Mouse (Mus musculus) right cerebral cortex, postnatal 36 days (tissue): ENCODE data around the gene Tex22.

Experiments used
- DNase-seq, 2 experiments: peaks; one replicate each; pipeline ENCODE4 v3.0.0; 2022; ENCODE audit warnings: low spot score in 2 of 2, mixed read lengths in 1 of 2

The Tex22 gene

DNA sequence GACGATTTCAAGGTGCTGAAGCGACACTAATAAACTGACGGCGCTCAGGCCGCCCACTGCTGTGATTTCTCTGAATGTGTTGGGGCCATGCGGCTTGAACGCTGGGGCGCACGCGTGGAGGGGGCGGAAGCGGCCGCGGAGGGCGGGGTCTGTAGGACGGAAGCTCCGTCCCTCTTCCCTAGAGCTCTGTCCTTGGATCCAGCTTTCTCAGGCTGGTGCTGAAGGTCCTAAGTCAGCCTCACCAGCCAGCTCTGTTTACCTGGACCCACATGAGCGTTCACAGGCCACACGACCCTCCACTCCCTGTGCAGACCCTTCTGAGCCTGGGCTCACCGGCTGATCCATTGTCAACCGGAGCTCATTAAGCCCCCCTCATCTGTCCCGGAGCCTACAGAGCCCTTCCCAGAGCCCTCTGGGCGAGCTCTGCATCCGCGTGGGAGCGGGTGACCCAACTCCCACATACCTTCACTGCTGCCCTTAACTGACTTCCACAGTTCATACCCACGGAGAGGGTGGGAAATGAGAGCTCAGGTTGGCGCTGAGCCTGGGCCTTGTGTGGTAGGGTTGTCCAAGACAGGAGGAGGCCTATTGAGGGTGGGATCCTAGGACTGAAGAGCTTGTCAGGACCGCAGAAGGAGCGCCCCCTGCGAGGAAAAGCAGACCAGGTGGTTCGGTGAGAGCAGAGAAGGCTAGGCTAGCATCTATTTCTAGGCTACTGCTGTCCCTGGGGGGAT is at the start of gene Tex22:
TSS of gene Tex22 (plus strand) at position 174 of the 734 bp plus-strand sequence.
- DNase-seq: peak; percentile 85 to 86

DNA sequence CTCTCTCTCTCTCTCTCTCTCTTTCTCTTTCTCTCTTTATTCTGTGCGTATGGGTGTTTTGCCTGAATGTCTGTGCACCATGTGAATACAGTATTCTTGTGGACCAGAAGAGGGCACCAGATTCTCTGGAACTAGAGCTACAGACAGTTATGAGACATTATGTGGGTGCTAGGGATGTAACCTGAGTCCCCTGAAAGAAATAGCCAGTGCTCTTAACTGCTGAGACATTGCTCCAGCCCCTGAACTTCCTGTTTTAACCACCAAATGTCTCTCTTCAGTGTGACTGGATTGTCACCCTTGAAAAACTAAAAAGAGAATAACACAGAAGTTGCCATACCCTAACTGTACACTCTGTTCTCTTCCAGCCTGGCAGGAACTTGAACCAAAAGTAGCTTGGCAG is 47.7 kb upstream of the Tex22 start:
- no peak for DNase-seq

DNA sequence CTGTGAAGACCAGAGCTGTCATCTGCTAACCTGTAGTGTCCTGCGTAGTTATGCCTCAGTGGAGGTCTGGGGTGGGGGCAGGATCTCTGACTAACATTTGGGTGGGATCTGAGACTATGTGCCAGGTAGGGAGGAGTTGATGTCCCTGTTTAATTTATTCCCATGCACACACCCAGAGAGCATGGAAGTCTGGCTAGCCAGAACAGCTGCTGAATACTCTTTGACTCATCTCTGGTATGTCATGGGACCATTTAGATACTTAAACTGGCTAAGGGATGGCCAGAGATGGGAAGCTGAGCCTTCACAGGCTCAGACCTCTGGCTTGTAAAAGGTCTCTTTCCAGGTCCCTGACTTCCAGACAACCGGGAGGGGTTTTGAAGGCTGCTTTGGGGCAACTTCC is 46.8 kb upstream of the Tex22 start:
- DNase-seq: no peak

DNA sequence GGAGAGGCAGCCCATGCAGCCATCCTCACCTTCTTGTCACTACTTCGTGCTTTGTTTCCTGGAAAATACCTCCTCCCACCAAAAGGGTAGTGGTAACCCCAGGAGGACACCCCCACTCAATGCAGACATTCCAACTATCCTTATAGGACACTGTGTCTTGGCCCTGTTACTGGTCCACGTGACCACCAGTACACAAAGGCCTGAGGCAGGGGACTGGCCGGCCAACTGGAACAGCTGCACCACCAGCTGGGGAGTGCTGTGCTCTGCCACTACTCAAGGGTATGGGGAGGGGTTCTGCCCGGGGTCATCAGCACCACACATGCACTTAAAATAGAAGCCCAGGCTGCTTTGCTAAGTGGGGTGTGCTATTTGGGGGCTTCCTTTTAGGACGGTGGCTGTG is 46.2 kb upstream of the Tex22 start:
- no peak for DNase-seq

DNA sequence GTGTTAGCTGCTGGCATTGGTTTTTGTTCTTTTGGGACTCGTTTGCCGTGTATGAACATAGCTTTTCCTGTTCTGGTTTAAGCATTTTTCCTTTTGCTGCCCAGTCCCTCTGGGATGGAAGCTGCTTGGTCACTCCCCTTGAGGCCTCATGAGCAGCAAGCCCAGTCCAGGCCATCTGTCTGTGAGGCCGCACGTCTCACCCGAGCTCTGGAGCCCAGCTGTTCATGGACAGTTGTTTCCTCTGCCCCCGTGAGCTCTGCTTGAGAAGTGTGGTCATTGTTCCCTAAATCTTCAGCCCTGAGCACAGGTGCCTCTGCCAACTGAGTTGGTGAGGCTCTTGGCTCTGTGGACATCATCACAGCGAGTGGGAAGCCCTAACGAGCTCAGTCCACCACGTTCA is 45.4 kb upstream of the Tex22 start:
- DNase-seq: no peak

DNA sequence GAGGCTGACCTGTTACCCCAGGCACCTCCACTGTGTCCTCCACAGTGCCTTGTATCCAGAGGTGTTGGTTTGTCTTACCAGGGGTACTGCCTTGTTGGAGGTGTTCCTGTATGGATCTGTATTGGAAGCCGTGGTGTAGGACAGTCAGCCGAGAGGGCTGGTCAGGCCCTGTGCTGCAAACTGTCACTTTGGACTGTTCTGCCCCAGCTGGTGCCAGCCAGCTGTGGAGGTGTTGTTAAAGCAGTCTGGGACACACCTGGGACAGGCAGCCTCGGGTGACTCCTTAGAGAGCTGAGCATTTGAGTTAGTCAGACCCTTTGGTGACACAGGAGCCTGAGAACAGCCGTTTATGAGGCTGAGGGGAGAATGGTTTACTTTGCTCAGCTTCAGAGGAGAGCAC is 44.3 kb upstream of the Tex22 start:
- DNase-seq: no peak

DNA sequence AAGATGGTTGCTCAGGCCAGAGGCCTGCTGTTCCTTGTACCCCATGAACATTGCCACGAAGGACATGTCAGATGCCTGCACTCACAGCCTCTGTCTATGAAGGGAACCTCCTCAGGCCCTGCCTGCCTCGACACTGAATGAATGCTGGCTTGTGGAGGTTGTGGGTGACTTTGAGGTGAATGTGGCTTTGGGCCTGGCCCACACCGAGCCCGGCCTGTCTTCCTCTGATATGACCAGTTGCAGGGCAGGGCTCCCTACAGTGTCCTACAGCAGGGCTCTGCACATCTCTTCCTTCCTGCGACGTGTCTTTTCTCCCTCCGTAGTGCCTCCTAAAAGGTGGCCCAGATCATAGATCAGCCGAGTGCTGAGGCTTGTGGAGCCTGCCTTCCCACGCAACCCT is 43.3 kb upstream of the Tex22 start:
- no peak for DNase-seq

DNA sequence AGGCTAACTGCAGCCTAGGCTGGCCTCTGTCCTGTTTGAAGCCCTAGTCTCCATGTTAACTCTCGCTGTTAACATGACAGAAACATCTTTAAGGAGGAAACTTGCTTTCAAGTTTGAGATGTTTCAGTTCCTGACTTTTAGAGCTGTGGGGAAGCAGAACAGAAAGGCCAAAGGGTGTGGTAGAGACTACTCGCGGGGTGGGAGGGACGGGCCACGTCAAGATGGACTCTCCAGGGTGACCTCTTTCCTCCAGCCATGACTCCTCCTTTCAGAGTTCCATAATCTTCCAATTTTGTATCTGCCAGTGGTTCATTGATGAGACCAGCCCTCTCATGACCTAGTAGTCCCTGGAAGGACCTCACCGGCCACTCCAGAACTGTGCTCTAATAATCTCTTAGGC is 42.9 kb upstream of the Tex22 start:
- DNase-seq: no peak

DNA sequence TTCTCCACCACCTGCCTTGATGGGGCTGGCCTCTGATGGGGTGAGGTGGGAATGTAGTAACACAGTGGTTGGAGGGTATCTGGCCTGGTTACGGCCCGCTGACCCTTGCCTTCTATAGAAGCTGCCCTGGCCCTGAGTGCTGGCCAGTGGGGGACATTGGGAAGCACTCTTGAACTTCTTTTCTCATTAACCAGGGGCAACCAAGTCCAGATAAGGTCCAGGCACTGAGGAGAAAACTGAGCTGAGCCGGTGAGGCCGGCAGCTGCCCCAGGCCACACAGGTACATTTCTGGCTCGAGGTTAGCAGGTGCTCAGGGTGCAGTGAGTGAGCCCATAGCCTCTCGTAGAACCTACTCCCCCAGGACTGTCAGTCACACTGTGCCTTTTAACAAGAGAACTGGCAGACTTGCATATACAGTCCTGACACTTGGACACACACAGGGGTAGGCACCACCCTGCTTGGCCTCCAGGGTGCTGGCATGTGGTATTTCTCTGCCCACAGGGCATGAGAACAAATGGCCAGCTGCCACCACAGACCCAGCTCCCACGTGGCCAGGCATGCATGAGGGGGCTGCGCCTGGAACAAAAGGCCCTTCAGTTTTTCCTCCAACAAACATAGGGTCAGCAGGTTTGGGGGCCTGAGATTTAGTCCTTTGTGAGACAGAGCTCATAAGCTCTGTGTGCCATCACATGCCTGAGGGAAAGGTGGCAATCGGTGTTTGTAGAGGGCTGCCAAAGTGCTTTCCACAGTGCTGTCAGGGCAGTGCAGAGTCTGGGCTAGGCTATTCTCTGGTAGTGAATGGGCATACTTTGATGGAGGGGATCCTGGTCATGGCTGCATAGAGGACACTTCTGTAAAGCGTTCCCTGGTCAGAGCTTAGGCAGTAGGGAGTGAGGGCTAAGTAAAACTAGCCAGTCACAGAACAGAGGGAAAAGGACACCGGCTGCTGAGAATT is 41.7 kb upstream of the Tex22 start:
- no peak for DNase-seq

DNA sequence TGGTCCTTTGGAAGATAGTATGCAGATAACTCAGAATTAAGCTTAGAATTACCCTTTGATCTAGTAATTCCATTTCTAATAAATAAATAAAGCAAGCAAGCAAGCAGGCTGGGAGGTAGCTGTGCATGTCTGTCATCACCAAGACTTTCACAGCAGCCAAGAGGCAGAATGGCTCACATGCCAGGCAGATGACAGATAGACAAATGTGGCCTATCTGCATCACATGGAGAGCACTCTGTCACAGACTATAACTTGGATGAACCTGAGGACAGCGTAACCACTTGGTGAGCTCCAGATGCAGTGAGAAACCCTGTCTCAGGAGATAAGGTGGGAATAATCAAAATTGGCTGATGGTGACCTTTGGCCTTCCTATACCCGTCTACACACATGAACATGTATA is 39.2 kb upstream of the Tex22 start:
- DNase-seq: no peak

DNA sequence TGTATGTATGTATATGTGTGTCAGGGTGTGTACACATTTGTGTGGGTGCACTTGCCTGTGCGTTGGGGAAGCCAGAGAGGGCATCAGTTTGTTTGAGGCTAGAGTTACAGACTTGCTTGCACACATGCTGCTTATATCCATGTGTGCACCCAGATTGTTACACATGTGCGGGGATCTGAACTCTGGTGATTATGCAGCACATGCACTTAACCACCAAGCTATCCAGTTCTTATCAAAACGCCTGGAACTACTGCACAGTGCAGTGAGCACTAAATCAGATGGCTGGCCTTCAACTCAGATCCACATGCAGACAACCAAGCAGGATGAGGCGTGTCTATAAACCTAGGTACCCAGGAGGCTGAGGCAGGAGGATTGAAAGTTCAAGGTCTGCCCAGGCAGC is 37.3 kb upstream of the Tex22 start:
- no peak for DNase-seq

DNA sequence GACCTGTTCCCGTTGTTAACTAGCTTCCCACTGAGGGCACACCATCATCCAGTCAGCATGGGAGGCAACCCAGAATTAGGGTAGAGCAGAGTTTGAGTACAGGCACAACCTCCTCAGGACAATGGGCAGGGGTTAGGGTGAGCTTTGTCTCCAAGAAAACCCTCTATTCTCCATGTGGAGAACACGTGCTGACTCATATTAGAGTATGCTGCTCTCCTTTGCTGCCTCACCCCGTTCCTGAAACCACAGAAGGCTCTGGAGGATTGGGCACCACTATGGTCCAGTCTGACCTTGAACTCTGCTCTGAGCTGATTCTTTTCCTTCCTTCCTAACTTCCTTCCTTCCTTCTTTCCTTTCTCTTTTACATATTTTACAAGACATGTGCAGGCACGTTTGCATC is 35.9 kb upstream of the Tex22 start:
- no peak for DNase-seq

DNA sequence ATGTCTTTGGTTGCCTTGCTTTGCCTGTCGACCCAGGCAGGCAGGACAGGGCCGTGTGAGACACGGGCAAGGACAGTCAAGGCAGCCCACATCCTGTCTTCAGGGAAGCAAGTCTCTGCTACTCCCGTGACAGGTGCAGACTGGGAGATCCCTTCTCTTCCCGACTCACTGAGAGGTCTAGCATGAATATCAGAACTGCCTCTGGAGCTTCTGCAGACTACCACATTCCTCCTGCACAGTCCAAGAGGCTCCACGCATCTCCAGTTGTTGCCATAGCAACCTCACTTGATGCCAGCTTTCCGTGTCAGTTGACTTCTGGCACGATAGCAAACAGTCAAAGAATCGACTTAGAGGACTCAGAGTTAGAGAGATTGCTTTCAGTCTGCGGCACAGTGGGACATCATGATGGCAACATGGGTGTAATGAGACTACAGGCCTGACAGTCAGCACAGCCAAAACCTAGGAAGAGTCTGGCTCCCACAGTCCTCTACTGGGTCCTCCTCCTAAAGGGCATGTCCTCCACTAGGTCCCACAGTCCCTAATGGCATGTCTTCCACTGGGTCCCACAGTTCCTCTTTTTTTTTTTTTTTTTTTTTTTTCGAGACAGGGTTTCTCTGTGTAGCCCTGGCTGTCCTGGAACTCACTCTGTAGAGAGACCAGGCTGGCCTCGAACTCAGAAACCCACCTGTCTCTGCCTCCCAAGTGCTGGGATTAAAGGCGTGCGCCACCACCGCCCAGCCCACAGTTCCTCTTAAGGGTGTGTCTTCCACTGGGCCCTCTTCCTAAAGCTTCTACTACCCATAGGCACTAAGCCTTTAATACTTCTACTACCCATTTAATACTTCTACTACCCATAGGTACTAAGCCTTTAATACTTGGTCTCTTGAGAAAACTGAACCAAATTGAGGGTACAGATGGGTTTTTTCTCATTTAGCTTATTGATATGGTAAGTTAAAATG is 32.5 kb upstream of the Tex22 start:
- peak; percentile 46 to 56 for DNase-seq

DNA sequence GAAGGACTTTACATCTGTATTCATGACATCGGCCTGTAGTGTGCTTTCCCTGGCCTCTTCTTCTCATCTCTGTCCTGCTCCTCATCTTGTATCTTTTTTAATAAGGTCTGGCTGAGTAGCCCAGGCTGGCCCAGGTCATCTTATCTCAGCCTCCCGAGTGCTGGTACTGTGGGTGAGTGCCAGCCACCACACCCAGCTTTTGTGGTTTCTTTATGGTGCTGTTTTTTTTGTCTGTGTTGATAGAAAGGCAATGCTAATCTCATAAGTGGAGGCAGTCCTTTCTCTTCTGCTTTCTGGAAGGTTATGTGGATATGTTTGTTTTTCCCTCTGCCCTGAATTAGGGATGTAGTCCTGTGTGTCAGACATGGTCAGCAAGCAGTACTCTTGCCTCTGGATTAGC is 31.8 kb upstream of the Tex22 start:
- DNase-seq: no peak

DNA sequence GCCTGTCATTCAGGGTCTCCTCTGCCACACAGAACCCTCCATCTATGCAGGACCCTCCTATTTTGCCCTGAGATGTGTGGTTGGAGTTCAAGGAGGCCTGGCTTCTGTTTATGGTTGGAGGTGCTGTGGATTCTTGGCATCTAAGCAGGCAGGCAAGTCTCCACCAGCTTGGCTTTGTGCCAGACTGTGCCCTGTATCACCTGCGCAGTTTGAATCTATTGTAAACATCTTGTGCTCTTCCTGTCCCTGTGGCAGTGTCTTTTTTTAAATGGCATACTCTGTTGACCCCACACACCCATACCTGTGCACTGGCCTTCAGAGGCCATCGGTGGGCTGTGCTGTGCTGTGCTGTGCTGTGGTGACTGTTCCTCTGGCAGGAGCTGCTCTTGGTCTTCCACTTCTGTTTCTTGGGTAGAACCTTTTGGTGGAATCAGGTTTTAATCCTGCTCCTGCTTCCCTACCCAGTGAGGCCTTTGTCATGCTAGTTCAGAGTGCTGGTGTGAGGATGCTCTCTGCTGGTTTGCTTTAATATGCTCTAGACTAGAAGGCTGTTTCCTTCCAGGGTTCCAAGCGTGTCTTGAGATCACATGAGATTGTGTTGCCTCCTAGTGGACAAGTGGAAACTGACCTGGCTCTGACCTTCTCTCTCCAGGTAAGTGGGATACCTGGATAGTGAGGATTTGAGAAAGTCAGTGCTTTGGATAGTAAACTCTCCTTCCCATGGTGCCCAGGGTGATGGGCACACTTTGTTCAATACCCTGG is 29.2 kb upstream of the Tex22 start:
- DNase-seq: no peak

DNA sequence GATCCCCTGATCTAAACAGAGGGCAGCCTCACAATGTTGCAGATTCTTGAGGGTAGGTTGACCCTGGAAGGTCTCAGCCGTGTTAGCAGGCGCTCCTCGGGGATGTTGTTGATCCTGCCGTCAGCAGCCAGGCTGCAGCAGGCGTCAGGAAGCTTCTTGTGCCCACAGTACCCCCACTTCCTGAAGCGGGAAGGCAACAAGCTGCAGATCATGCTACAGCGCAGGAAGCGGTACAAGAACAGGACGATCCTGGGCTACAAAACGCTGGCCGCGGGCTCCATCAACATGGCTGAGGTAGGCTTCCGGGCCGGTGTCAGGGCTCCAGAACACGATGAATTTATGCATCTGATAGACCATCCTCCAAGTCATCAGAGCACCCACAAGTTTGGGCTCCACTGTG is 27.4 kb upstream of the Tex22 start:
- no peak for DNase-seq

DNA sequence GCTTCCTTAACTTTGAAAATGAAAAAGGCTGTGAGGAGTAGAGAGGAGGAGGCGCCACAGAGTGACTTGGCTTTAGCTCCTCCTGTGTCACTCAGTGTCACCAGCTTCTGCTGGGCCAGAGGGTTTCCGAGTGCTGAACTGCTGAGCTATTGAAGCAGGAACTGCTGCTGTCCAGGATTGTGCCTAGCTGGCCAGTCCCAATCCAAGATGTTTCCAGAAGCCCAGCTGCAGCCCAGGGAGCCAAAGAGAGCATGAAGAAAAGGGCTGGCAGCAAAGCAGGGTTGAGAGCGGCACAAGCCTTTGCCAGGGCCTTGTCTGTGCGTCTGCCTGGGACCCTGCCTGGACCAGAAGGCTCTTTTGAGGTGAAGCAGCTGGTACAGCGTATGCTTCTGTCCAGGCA is 26.2 kb upstream of the Tex22 start:
- DNase-seq: peak in 1 of 2 experiments; percentile 35

DNA sequence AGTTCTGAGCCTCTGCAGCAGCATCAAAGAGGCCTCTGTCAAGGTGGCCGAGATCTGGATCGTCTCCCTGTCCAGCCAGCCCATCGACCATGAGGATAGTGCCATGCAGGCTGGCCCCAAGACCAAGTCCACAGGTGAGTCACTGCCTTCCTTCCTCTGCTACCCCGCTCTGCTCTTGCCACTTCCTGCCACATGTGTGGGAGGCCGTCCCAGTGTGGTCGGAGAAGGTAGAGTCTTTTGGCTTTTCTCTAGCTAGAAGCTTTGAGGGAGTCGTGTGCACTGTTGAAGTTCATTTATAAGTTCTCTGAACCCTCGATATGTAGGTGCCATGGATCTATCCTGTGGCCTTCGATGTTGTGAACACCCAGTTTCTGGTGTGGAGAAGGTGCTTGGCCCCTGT is 24.5 kb upstream of the Tex22 start:
- DNase-seq: no peak

DNA sequence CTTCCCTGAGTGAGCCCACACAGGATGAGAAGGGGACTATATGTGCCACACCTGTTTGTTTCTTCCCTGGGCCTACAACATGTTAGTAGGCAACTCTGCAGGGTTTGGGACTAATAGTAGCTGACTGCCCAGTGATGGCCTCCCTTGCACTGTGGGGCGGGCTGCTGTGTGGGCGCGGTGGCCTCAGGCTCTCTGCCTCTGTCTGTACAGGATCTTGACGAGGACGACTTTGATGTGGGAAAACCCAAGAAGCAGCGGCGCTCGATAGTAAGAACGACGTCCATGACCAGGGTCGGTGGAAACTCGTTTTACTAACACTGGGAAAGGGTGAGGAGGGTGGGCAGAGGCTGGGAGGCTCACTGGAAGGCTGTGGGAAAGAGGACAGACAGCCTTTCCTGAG is 23.6 kb upstream of the Tex22 start:
- no peak for DNase-seq

DNA sequence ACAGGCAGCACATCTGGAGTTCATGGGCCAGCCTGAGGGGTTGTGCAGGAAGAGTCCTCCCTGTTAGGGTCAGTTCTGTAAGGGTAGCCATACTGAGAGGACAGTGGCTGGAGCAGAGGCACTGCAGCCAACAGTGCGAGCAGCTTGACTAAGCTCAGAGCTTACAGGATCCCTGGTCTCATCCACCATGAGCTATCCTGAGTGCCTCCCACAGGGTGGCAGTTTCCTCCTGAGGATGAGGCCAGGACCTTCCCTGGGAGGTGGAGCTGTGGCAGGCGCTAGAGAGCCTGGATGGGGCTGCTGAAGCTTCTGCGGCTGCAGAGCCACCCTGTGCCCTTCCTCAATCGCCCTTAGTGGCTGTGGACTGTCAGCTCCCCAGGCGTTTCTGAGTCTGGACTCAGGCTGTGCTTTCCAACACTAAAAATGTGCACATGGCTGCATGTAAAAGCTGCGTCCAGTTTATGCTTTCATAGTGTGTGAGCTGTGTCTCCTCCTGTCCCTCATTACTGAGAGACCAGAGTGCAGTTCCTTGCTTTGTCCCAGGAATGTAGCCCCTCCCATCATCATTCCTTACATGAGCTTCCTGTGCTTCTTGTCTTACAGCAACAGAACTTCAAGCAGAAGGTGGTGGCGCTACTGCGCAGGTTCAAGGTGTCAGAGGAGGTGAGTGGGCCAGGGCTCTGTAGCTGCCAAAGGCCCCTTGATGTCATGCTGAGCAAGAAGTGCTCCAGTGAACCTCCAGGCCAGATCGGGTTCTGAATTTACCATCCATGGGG is 22.5 kb upstream of the Tex22 start:
- no peak for DNase-seq
